Mouse (Mus musculus) urinary bladder, postnatal 14 days (tissue): ENCODE data around the gene Tmem255b.

Experiments used
- DNase-seq: peaks from one replicate; pipeline ENCODE4 v3.0.0; 2021; ENCODE audit warnings: low spot score

Gene Tmem255b

DNA sequence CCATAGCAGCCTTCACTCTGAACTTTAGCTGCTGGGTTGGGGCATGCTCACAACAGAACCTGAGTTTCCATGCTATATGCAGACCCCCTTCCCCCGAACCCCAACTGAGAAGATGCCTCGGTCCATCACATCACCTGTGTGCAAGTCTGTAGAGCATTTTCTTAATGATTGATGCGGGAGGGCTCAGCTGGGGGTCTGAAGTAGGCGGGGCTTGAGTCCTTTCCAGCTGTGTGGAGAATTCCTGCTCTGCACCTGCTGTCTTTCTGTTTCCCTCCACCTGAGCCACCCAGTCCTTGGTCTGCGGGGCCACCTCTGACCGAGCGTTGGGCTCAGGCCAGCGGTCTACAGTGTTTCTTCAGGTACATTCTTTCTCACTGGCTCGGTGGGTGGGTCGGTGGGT lies at the start of gene Tmem255b:
Gene Tmem255b (plus strand): TSS at position 301 of the 400 bp plus-strand sequence.
- DNase-seq, result no peak

DNA sequence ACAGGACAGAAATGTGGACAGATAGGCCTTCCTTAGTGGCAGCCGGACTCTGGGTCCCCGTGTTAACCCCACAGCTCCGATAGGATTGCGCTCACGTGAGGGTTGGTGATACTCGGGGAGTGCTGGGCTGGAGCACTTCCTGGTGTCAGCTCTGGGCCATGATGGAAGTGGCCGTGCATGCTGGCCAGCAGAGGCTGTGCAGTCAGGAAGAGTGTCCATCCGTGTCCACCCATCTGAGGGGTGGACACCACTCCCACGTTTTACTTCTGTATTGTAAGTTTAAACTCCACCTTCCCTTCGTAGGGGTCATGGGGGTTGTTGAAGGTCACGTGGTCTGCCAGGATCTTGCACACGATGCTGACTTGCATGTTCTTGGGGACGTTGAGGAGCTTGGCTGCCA lies 48.6 kb upstream of the Tmem255b start:
- DNase-seq, result no peak

DNA sequence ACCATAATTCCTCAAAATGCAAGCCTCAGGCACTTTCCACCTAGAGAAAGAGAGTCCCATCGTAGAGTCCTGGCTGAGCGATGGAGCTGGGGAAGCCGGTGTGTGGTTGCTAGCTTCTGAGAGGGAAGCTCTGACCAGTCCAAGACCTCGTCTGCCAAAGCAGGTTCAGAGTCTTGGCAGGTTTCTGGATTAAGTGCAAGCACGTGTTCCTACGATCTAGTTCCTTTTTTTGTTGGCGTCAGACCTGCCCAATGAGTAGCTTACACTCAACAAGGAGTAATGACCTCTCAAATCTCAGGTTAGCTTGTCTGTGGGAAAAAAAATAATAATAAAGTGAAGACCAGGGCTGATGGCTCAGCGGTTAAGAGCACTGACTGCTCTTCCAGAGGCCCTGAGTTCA lies 47.3 kb upstream of the Tmem255b start:
- no peak for DNase-seq

DNA sequence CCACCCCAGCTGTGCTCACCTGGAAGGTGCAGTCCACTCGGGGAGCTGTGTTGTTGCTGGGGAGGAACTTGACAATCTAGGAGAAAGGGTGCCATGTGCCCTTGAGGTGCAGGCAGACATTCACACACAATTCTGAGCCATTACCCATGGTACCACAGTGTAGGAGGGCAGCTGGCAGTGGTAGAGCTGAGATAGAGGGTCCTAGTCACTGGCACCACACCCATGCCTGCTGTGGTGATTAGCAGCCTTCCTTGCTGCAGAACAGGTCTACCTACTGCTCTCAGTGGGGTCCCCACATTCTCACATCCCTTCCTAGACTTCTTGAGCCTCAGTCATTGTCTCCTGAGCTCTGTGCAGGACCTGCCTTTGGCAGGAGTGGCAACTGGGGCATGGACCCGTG lies 46.2 kb upstream of the Tmem255b start:
- DNase-seq, result no peak

DNA sequence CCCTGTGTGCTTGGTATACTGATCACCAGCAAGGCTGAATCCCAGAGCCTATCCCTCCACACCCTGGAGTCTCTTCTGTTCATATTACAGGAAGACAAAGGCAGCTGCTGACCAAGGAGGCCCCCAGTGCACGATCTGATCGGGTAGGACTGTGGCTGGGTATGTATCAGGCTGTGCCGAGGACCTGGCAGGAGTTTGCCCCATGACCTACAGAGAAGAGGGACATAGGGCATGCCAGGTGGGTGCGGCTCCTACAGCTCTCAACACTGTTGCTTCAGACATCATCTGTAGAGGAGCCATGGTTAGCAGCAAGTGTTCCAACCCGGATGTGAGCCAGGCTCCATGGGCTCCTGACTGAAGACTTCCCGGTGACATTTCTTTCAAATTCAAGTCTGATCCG lies 41.1 kb upstream of the Tmem255b start:
- DNase-seq, result no peak

DNA sequence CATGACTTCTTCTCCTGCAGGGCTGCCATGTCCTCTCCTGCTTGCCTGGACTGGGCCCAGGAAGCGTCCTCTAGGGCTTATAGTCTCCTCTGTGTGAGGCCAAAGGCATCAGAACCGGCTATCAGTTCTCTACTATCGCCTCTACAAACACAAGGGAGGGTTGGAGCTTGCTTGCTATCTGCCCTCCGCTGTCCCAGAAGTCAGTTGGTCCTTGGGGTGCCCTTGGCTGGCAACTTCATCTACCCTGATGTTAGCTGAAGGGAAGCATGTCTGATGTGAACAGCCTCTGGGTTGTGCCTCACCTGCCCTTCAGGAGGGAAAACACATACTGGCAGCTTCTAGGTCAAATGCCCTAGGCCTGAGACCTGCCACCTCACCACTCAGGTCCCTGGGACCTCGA lies 38.3 kb upstream of the Tmem255b start, which contains the start of gene Atp4b:
Gene Atp4b (minus strand): TSS at position 101 of the 400 bp plus-strand sequence.
- no peak for DNase-seq

DNA sequence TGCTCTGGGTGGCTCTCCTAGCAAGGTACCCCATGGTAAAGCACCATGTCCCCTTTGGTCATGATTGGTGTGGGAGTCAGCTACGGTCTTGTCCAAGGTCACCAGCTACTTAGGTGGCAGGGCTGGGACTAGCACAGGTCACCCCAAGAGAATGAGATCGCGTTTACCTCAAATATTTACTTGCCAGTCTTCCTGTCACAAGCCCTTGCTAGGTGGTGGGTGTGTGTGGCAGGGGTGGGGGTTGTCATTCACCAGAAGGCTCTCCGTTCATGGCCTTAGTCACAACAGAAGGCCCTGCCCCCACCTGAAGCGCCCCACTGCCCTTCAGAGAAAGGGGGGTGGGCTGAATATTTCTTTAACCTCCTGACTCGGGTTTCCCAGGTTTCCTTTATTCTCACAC lies 31.5 kb upstream of the Tmem255b start:
- DNase-seq, result no peak

DNA sequence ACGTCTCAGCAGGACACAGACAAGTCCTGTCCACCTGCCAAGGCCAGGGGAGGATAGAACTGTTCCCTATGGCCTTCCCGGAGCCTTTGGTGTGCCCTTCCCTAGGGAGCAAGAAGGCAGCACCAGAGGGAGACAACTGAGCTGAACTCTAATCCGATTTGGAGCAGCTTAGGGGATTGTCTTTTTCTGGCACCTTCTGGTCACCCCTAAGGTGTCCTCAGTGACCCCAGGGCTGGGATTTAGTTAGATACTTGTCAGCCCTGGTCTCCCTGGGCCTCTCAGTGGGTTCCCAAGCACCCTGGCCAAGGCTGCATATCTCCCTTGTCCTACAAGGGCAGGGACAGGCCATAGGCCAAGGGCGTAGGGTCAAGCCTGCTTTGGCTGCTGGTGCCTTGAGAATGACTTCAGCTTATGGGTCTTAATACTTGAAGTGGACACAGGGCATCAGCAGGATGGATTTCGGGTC lies 30.3 kb upstream of the Tmem255b start, which contains the start of gene Grk1:
Gene Grk1 (plus strand): TSS at position 416 of the 466 bp plus-strand sequence.
- no peak for DNase-seq

DNA sequence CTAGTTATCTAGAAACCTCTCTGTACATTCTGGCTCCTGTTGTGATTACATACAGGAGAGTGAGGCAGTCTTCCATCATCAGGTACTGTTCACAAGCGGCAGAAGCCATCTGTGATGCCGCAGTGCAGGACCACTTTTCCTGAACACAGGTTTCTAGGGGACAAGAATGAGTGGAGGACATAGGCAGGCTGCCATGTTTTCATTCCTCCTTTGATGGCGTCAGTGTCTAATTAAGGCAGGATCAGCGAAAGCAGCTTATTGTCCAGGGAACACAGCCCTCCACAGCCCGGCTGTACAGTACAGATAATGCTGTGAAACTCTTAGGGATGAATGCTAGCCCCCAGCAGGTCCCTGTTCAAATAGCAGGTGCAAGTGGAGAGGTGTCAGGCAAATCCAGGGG lies 29.0 kb upstream of the Tmem255b start:
- no peak for DNase-seq

DNA sequence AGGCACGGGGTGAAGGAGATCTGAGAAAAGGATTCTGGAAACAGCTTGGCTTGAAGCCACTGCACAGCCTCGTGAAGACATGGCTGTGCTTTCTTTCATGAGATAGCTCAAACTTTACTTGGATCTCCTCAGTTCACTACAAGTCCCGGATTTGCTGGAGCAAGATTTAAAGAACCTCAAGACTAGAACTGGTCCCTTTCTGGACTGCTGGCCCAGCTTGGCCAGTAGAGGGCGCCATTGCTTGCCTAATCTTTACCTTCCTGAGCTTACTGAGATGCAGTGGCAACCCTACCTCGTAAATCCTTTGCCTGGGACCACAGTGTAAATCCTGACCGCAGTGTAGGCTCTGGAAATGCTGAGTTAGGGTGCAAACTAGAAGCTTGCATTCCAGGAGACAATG lies 23.4 kb upstream of the Tmem255b start:
- DNase-seq, result peak; percentile 58

DNA sequence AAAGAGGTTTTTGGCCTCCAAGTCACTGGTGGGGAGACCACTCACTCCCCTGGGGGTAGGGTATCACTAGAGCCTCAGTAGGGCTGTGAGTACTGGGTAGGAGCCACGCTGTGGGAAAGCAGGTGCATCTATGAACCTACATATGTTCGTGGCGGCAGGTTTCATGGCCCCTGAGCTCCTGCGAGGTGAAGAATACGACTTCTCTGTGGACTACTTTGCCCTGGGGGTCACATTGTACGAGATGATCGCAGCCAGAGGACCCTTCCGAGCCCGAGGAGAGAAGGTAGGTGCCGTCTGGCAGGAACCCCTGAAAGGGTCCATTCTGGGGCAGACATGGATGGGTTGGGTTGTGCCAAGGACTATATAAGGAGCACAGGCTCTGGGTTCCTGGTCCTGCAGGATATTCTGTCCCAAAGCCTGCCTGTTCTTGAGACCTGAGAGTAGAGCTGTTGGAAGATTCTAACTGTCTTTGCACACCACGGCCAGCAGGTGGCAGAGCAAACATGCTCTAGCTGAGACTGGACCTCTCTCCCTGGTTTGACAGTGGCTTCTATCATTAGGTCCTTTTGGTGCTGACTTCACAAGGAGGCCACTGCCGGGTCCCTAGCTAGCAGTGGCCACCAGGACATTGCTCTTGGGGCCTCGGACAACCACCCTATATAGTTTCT lies 22.0 kb upstream of the Tmem255b start:
- DNase-seq, result peak; percentile 52

DNA sequence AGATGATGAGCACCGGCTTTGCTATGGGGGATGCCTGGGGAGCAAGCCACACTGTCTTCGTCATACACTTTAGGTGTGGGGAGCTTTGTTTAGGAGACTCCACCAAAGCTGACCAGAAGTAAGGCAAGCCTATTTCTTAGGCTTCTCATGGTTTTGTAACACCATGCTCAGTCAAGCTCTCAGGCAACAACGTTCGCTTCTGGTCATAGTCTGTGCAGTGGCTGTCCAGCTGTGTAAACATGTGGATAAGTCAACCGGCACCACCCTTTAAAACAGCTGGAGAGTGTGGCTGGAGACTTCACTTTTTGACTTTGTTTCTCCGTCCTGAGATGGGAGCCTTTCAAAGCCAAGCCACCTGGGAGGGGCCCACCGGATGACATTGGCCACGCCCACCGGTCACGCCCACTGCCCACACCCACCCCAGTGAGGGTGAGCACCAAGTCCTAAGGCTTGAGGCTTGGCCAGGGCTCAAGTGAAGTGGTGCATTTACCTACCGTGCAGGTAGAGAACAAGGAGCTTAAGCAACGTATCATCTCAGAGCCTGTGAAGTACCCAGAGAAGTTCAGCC lies 21.1 kb upstream of the Tmem255b start:
- DNase-seq, result no peak

DNA sequence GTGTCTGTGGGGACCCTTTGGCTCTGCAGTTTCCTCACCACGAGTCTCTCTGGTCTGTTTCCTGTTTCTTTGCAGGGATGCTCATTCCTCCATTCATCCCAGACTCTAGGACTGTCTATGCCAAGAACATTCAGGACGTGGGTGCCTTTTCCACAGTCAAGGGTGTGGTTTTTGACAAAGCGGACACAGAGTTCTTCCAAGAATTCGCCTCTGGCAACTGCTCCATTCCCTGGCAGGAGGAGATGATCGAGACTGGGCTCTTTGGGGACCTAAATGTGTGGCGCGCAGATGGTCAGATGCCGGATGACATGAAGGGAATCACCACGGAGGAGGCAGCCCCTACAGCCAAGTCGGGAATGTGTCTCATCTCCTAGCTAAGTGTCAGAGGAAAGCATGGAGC lies 19.1 kb upstream of the Tmem255b start:
- no peak for DNase-seq

DNA sequence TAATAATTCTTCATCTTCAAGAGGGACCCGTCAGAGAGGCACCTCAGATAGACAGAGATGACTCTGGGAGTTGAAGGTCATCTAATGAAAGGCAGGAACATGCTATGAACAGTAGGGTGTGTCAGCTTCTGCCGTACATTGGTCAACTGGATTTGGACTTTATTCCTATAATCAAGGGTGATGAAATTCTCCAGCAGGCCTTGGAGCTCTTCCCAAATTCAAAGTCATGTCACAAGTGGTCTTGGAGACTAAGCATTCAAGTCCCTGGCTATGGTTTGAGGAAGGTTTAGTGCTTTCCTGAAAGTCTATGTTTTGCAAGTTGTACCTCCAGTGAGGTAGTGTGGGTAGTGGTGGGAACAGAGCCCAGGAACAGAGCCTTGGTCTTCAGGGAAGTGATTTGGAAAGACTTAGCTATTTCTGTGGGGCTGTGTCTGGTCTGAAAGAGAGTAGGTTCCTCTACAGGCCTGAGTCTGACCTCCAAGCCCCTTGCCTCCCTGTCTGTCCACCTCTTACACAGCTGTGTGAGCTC lies 15.8 kb upstream of the Tmem255b start:
- no peak for DNase-seq

DNA sequence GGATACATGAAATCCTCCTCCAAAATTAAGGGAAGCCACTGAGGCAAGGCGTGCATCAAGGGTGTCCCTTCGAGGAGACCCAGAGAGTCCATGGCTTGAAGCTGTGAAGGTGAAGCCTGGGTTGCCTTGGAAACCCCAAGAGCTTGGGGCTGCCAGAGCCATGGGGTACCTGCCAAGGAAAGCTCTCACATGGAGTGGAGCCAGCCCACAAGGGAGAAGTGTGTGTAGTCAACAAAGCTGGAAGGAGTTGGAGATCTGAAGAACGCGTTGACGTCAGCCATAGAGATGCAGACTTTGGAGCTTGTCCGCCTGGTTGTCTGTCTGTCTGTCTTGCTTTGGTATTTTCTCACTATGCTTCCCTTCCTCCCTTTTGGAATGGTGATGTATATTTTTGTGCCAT lies 14.0 kb upstream of the Tmem255b start:
- DNase-seq, result no peak

DNA sequence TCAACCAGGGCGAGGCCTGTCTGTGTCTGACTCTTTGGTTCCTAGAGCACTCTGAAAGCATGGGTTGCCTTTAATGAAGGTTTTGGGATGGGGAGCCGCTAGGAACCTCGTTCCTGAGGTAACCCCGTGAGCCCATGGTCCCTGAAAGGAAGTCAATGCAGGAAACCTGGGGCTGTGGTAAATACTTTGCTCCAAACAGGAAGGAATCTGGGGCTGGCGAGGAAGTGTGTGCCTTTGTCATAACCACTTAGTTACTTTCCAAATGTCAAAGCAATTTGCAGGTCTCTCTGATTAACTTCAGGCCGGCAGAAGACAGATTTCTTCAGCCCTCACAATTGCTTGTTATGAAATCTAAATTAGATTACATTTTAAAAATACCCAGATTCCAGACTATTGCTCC lies 7.6 kb upstream of the Tmem255b start:
- DNase-seq, result no peak

DNA sequence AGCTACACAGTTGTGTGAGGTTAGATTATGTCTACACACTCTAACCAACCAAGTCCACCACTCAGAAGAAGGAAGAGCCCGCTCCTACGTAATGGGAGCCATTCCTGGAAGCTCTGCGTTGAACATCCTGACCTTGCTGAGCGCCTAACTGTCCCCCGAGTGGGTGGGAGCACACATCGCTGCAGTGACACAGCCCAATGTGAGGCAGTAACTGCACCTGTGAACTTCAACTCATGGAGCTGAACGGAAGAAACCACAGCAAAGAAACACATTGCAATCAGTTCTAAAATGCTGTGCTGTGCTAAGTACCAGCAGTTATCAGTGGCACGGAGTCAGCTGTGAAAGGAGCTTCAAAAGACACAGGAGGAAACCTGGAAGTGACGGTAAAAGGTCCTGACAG lies 6.8 kb upstream of the Tmem255b start:
- DNase-seq, result no peak

DNA sequence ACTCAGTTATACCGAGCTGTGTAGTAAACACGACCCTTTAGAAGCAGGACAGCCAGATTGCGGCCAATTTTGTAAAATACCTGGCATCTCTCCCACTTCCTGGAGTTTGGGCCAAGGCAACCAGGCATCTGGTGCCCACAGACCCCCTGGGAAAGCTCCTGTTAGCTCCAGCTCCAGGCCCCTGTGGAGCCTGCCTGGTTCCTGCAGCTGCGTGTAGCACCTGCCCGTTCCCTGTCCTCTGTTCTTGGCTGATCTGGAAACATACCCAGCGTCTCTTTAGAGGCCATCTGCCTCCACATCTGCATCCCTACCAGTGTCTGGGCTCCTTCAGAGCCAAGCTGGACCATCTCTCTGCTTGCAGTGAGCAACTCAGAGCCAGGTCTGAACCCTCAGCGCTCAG lies 4.6 kb upstream of the Tmem255b start:
- DNase-seq, result no peak

DNA sequence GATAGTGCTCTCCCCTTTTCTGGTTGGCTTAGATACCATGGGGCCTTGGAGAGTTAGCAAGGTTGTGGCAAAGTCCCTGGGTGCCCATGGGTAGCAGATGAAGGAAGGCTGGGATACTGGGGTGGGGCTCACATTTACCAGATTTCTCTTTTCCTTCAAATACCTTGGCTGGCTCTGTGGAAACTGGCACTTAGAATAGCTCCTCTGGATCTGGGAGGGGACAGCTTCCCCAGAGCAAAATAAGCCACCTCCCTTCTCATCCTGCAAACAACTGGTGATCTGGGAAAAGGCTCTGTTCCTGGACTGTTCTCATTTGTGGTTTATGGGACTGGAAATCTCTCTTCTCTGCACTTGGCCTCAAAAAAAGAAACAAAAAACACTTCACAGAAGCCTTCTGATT lies 4.1 kb upstream of the Tmem255b start:
- DNase-seq, result no peak

DNA sequence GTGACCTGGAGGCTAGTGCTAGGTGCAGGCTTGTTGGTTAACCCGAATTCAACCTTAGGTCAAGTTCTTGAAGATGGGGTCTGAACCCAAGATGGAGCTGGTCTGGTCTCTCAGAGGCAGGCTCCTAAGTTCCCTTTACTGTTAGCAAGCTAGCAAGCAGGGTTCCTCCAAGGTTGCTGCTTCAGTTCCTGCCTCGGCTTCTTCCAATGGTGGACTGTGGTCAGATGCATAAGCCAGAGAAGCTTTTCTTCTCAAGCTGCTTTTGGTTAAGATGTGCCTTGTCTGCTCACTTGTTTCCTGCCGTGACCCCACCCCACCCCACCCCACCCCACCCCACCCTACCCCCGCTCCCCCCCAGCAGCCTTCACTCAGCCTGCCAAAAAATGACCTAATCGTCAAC lies 1.9 kb upstream of the Tmem255b start:
- DNase-seq, result no peak

DNA sequence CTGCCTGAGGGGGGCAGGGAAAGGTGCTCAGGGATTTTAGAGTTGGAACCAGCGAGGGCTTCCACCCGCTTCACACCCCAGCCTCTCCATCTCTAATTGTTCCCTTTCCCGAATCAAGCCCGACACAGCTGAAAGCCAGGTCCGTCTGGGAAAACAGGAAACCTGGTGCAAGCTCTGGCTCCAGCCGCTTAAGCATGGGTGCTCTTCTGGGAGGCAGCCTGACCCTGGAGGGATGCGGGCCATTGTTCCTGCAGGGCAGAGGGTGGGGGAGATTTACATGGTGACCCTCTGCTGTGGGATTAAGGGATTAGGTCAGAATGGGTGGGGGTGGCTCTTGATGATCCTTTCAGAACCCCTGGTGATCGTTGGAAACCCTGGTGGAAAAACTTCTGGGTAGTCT lies 1.1 kb downstream of the Tmem255b start:
- DNase-seq, result no peak

DNA sequence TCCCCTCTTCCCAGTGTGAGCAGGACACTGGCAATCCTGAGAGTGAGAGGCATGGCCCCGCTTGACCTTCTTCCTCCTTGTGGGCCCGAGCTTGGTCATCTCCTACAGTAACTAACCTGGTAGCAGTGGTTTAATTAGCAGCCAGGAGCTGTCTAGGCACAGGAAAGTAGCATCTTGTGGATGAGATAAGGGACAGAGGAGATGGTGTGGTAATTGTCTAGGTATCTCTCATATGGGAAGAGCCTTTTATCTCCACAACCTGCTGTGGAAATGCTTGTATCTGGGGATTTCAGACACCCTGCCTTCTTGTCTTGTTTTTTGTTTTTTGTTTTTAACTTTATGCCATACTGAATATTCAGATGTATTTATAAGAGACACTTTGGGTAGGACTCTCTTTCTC lies 2.5 kb downstream of the Tmem255b start:
- no peak for DNase-seq

DNA sequence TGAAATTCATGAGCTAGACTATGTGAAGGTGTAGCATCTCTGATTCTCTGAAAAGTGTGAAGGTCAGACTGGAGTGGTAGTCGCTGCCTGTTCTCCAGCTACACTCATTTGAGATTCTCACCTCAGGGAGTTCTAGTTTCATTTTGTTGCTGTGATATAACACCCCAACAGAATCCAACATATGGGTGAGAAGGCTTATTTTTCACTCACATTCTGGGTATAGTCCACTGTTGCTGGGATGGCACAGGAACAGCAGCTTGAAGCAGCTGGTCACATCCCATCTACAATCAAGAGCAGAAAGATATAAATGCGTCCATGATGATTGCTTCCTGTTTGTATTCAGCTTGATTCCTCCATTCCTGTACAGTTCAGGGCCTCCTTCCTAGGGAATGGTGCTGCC lies 7.2 kb downstream of the Tmem255b start:
- DNase-seq, result no peak

DNA sequence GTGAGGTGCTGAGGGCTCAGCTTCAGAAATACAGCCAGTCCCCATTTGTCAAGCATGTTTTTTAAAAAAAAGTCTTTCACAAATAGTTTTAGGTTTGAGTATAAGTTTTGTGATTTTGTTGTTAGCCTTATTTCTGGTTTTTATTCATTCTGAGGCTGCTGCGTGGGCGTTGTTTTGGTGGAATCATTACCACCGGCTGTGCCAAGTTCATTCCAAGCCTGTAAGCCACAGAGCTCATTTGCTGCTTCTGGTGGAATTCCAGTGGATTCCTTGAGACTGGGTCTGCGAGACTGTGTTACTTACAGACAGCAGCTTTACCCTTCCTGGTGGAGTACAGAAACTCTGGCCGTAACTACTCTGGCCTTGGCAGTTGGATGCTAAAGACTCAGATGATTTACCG lies 11.5 kb downstream of the Tmem255b start:
- no peak for DNase-seq
